Mouse (Mus musculus) central nervous system, embryonic 18 days (tissue): ENCODE results near the gene Kcne4. TPM values are rescaled to one million over a fixed set of nuclear protein-coding genes. Genes with fewer than 3 reads are reported as not detected.

Experiments
- polyA plus RNA-seq: library from polyadenylated mRNA; depleted of rRNA; stranded (reverse); fragments of >200 nt; gene quantifications from 2 replicates; pipeline ENCODE4 v1.2.3, GENCODE M21; 2012; rRNA removed

Gene Kcne4
- polyA plus RNA-seq: 0.99 and 1.5 TPM in 2 replicates

GRCm38 (mm10) chr1:78816639-78817038, at the start of gene Kcne4:
Kcne4 (plus strand) TSS chr1:78816758.

Other genes starting within 250 kb of the Kcne4 start
- gene Acsl3, start 158.9 kb upstream of the Kcne4 start, polyA plus RNA-seq: 57.1 and 60.8 TPM in 2 replicates
- gene Utp14b, start 158.7 kb upstream of the Kcne4 start, polyA plus RNA-seq: 3.9 and 4.4 TPM in 2 replicates